Mouse (Mus musculus) megakaryocyte, adult 5-6 weeks (primary cell): ENCODE measurements at regions not wholly inside any gene's neighbourhood (a gene's known extent, or its start where the extent isn't known, plus 50 kb on each side); places are given as distances from the start of the nearest gene placed in this dataset.
"Not testable (repeated sequence)": the region's sequence is repeated elsewhere in the genome, so short reads cannot be mapped to it uniquely, and the experiment has no call there.

Experiments used
- ATAC-seq: 2 replicates; pipeline ENCODE4 v1.8.0; 2016; ENCODE audit warnings: mild to moderate bottlenecking, inconsistent platforms; ENCODE audit not compliant: poor library complexity, severe bottlenecking

- no peak for ATAC-seq
These were observed 992.0 kb downstream of the Car8 start for GRCm38 (mm10) chr4:7246828-7247227.

GRCm38 (mm10) chr4:7245653-7246052 lies 993.2 kb downstream of the Car8 start:
- peak; percentile 93 for ATAC-seq

- ATAC-seq, result no peak
These were observed 1001.0 kb downstream of the Car8 start for GRCm38 (mm10) chr4:7237848-7238247.

- ATAC-seq, result not testable (repeated sequence)
These were observed 1004.3 kb downstream of the Car8 start for GRCm38 (mm10) chr4:7234537-7234936.

- no peak for ATAC-seq
These were observed 1009.9 kb downstream of the Car8 start for GRCm38 (mm10) chr4:7228980-7229379.

GRCm38 (mm10) chr4:7222922-7223321 lies 1015.9 kb downstream of the Car8 start:
- ATAC-seq, result no peak

GRCm38 (mm10) chr4:7220426-7220825 lies 1018.4 kb downstream of the Car8 start:
- no peak for ATAC-seq

GRCm38 (mm10) chr4:7215048-7216030 lies 1023.5 kb downstream of the Car8 start:
- no peak for ATAC-seq

- peak; percentile 89 for ATAC-seq
These were observed 1031.9 kb downstream of the Car8 start for GRCm38 (mm10) chr4:7206987-7207386.

- ATAC-seq, result no peak
These were observed 1037.0 kb downstream of the Car8 start for GRCm38 (mm10) chr4:7201816-7202215.

GRCm38 (mm10) chr4:7199941-7200340 lies 1038.9 kb downstream of the Car8 start:
- no peak for ATAC-seq

GRCm38 (mm10) chr4:7199052-7199451 lies 1039.8 kb downstream of the Car8 start:
- ATAC-seq, result no peak

GRCm38 (mm10) chr4:7196570-7196969 lies 1042.3 kb downstream of the Car8 start:
- ATAC-seq, result no peak

GRCm38 (mm10) chr4:7195619-7196018 lies 1043.2 kb downstream of the Car8 start:
- ATAC-seq, result no peak

GRCm38 (mm10) chr4:7191912-7192311 lies 1046.9 kb downstream of the Car8 start:
- no peak for ATAC-seq

- ATAC-seq, result no peak
These were observed 1047.6 kb downstream of the Car8 start for GRCm38 (mm10) chr4:7191228-7191627.

- ATAC-seq, result no peak
These were observed 1063.8 kb downstream of the Car8 start for GRCm38 (mm10) chr4:7175030-7175429.

GRCm38 (mm10) chr4:7172528-7173306 lies 1066.1 kb downstream of the Car8 start:
- ATAC-seq, result peak; percentile 69

GRCm38 (mm10) chr4:7171637-7172417 lies 1067.0 kb downstream of the Car8 start:
- ATAC-seq, result no peak

GRCm38 (mm10) chr4:7161411-7161810 lies 1077.4 kb downstream of the Car8 start:
- no peak for ATAC-seq

- ATAC-seq, result no peak
These were observed 1081.0 kb downstream of the Car8 start for GRCm38 (mm10) chr4:7157883-7158282.
